Mouse (Mus musculus) MEL (cell line): ENCODE results near the gene Ntn1.

Experiments used
- CHD1 ChIP-seq: IDR thresholded peaks from 2 replicates; pipeline ENCODE4 v1.6.1; 2012; ENCODE audit warnings: low read depth, mild to moderate bottlenecking, inconsistent platforms, low read length, improper control_type of control experiment
- CHD2 ChIP-seq: IDR thresholded peaks from 2 replicates; pipeline ENCODE4 v1.6.1; 2011; ENCODE audit warnings: low read length, improper control_type of control experiment
- CTCF ChIP-seq, 3 experiments: IDR thresholded peaks in 2 of 3; conservative IDR thresholded peaks in 1 of 3; 2 replicates each; pipeline ENCODE4 v1.5.1; 2011 to 2012; ENCODE audit warnings: low read length in 3 of 3, low read depth in 2 of 3, mild to moderate bottlenecking in 2 of 3, improper control_type of control experiment in 1 of 3, inconsistent platforms in 1 of 3, mixed read lengths in 1 of 3, moderate library complexity in 1 of 3; ENCODE audit not compliant: control insufficient read depth in 1 of 3, insufficient read depth in 1 of 3, poor library complexity in 1 of 3, severe bottlenecking in 1 of 3
- EP300 ChIP-seq, 2 experiments: IDR thresholded peaks; 2 replicates each; pipeline ENCODE4 v1.6.1; 2011; ENCODE audit warnings: improper control_type of control experiment in 2 of 2, low read length in 2 of 2, low read depth in 1 of 2, mild to moderate bottlenecking in 1 of 2
- HCFC1 ChIP-seq: IDR thresholded peaks from 2 replicates; pipeline ENCODE4 v1.6.1; 2012; ENCODE audit warnings: low read depth, mild to moderate bottlenecking, inconsistent platforms, low read length, improper control_type of control experiment, moderate library complexity
- MAFK ChIP-seq: IDR thresholded peaks from 2 replicates; pipeline ENCODE4 v1.6.1; 2011; ENCODE audit warnings: low read depth, mild to moderate bottlenecking, low read length, improper control_type of control experiment, borderline replicate concordance
- POLR2A ChIP-seq, 2 experiments: IDR thresholded peaks; 2 replicates each; pipeline ENCODE4 v1.6.1; 2011 to 2012; ENCODE audit warnings: low read length in 2 of 2, mild to moderate bottlenecking in 2 of 2, control low read depth in 1 of 2, improper control_type of control experiment in 1 of 2, low read depth in 1 of 2, moderate library complexity in 1 of 2; ENCODE audit not compliant: control insufficient read depth in 1 of 2, insufficient read depth in 1 of 2, poor library complexity in 1 of 2
- USF1 ChIP-seq: IDR thresholded peaks from 2 replicates; pipeline ENCODE4 v1.6.1; 2014; ENCODE audit warnings: low read depth, mild to moderate bottlenecking, inconsistent platforms, low read length, improper control_type of control experiment, moderate library complexity
- ZNF384 ChIP-seq: IDR thresholded peaks from 2 replicates; pipeline ENCODE4 v1.6.1; 2012; ENCODE audit warnings: low read depth, mild to moderate bottlenecking, inconsistent platforms, low read length, improper control_type of control experiment

- TF ChIP-seq CTCF (IDR thresholded peaks at IDR 0.05 in 2 of 3, conservative IDR thresholded peaks at IDR 0.05 in 1 of 3; ENCODE audit: control insufficient read depth in 1 of 3, insufficient read depth in 1 of 3, low read depth in 2 of 3, low read length in 3 of 3, poor library complexity in 1 of 3, severe bottlenecking in 1 of 3) (no peak), HCFC1 (no peak), POLR2A (IDR thresholded peaks at IDR 0.05; ENCODE audit: control insufficient read depth in 1 of 2, insufficient read depth in 1 of 2, low read depth in 1 of 2, low read length in 2 of 2, poor library complexity in 1 of 2) (no peak), EP300 (IDR thresholded peaks at IDR 0.05; ENCODE audit: low read depth in 1 of 2, low read length in 2 of 2) (no peak), USF1 (no peak), ZNF384 (no peak), CHD2 (no peak), MAFK (no peak), CHD1 (no peak)
These were observed 35.0 kb upstream of the Ntn1 start for GRCm38 (mm10) chr11:68435601-68436000.
